17 mouse cellular contexts compared by ENCODE assay signal in the genomic region with DNA sequence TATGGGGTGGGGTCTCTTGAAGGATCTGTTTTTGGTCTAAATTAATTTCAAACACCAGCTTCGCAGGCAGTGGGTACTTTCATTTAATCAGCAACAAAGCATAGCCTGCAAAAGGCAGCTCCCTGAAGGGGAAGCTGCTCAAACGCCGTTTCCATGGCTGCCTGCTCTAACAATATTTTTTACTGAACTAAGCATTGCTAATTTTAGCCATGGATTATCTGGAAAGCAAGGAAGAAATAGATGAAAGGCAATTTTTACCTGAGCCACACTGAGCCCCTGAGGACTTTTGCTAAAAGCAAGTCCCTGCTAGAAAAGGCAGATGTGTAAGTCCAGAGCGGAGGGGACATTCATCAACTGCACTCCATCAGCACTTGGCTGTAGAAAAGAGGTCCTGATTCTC.
DNase-seq lines count a peak whose midpoint lies in the region; ATAC-seq and TF ChIP-seq lines count a peak whose summit lies in the region.
"Had no signal": no experiment of that assay in that cellular context is flagged by ENCODE, and none has a peak within 500 bp of the region (broad histone marks: within the 10 kb centered on the region; RNA-seq: fewer than 3 reads in every experiment).

No protein-coding gene starts in this region.

- WGBS in midbrain, embryonic 13.5 days: 57% methylated on average over 4 of the region's 4 CpGs
- WGBS in midbrain, embryonic 11.5 days: 83% methylated on average over 4 of the region's 4 CpGs
- 92% methylated on average over 4 of the region's 4 CpGs for WGBS in limb, embryonic 10.5 days

- H3K9me3 ChIP-seq in midbrain, embryonic 13.5 days: no peaks in the 10 kb centered on the region
- H3K9me3 ChIP-seq in midbrain, embryonic 11.5 days (ENCODE audit: control insufficient read depth, low read length): no peaks in the 10 kb centered on the region
- H3K9me3 ChIP-seq in limb, embryonic 10.5 days (replicated peaks): no peaks in the 10 kb centered on the region
- H3K9me3 ChIP-seq: embryonic facial prominence, embryonic 13.5 days; forebrain, embryonic 12.5 days; heart, embryonic 12.5 days; limb, embryonic 15.5 days; megakaryocyte, embryonic 14.5 days had no signal

- no peak for ATAC-seq in midbrain, embryonic 13.5 days
- no peak for ATAC-seq in midbrain, embryonic 11.5 days (ENCODE audit: low FRiP score)

- no peak overlapping the region for H3K4me2 ChIP-seq in midbrain, embryonic 13.5 days (replicated peaks)
- H3K4me2 ChIP-seq in midbrain, embryonic 11.5 days: no peak overlapping the region
- H3K4me2 ChIP-seq: embryonic facial prominence, embryonic 13.5 days; forebrain, embryonic 12.5 days; heart, embryonic 12.5 days; limb, embryonic 15.5 days; lung, embryonic 14.5 days had no signal

- peak overlapping the region; percentile 7; the same call in 1 of the 2 replicates for H3K27ac ChIP-seq in midbrain, embryonic 13.5 days
- H3K27ac ChIP-seq in midbrain, embryonic 11.5 days (ENCODE audit: low read depth, low read length): no peak overlapping the region
- peak overlapping the region; percentile 92 for H3K27ac ChIP-seq in layer of hippocampus, adult 2 months
- no peak overlapping the region for H3K27ac ChIP-seq in limb, embryonic 10.5 days
- H3K27ac ChIP-seq: embryonic facial prominence, embryonic 13.5 days; forebrain, embryonic 12.5 days; limb, embryonic 15.5 days had no signal

- TF ChIP-seq CTCF in layer of hippocampus, adult 2 months (conservative IDR thresholded peaks at IDR 0.05): no peak

- no peak overlapping the region for H3K4me3 ChIP-seq in midbrain, embryonic 13.5 days (replicated peaks)
- H3K4me3 ChIP-seq in midbrain, embryonic 11.5 days (ENCODE audit: low read depth, low read length): no peak overlapping the region
- H3K4me3 ChIP-seq in layer of hippocampus, adult 2 months: peak overlapping the region; percentile 1; the same call in 1 of the 2 replicates
- H3K4me3 ChIP-seq in limb, embryonic 10.5 days: no peak overlapping the region
- H3K4me3 ChIP-seq: embryonic facial prominence, embryonic 13.5 days; forebrain, embryonic 12.5 days; heart, embryonic 12.5 days; limb, embryonic 15.5 days; megakaryocyte, embryonic 14.5 days had no signal

- H3K9ac ChIP-seq in midbrain, embryonic 13.5 days (replicated peaks): no peak overlapping the region
- no peak overlapping the region for H3K9ac ChIP-seq in midbrain, embryonic 11.5 days (ENCODE audit: low read length)
- H3K9ac ChIP-seq: embryonic facial prominence, embryonic 13.5 days; forebrain, embryonic 12.5 days; heart, embryonic 12.5 days; limb, embryonic 15.5 days; lung, embryonic 14.5 days had no signal

- H3K4me1 ChIP-seq in midbrain, embryonic 13.5 days (replicated peaks): 0 out of 2 replicates have a peak, but pooled peaks cover 5% of the 10 kb centered on the region
- H3K4me1 ChIP-seq in midbrain, embryonic 11.5 days (ENCODE audit: control insufficient read depth, insufficient read depth, low read length): no peaks in the 10 kb centered on the region
- no peaks in the 10 kb centered on the region for H3K4me1 ChIP-seq in limb, embryonic 10.5 days
- H3K4me1 ChIP-seq: forebrain, embryonic 12.5 days; heart, embryonic 12.5 days had no signal

- DNase-seq in midbrain, embryonic 11.5 days (ENCODE audit: low spot score, missing footprints): no peak
- peak; percentile 26 to 37 for DNase-seq in layer of hippocampus, adult 2 months (ENCODE audit: low spot score in 2 of 2)
- DNase-seq in left cerebral cortex, postnatal 25 days (ENCODE audit: low spot score in 2 of 2): peak; percentile 45 to 47
- DNase-seq in telencephalon, adult 2 months (ENCODE audit: low read depth, low spot score): peak; percentile 55
- no peak for DNase-seq in limb, embryonic 10.5 days (ENCODE audit: low spot score)
- DNase-seq in adipocyte (ENCODE audit: low spot score): no peak
- DNase-seq in adrenal gland, postnatal 10 days: no peak
- DNase-seq: cerebellum, postnatal 14 days; gastrocnemius, postnatal 36 days; kidney, postnatal 14 days; lung, embryonic 14.5 days had no signal

- intact Hi-C loops in left cerebral cortex, postnatal 25 days (cut with DNase I): no loop called here

- H3K27me3 ChIP-seq in midbrain, embryonic 13.5 days: no peaks in the 10 kb centered on the region
- no peaks in the 10 kb centered on the region for H3K27me3 ChIP-seq in midbrain, embryonic 11.5 days (ENCODE audit: control insufficient read depth, insufficient read depth, low read length)
- no peaks in the 10 kb centered on the region for H3K27me3 ChIP-seq in limb, embryonic 10.5 days (ENCODE audit: low read depth, poor library complexity, severe bottlenecking)
- H3K27me3 ChIP-seq: embryonic facial prominence, embryonic 13.5 days; forebrain, embryonic 12.5 days; heart, embryonic 12.5 days; limb, embryonic 15.5 days had no signal

- no peaks in the 10 kb centered on the region for H3K36me3 ChIP-seq in midbrain, embryonic 13.5 days
- no peaks in the 10 kb centered on the region for H3K36me3 ChIP-seq in midbrain, embryonic 11.5 days (ENCODE audit: control insufficient read depth, insufficient read depth, low read length)
- H3K36me3 ChIP-seq in limb, embryonic 10.5 days: no peaks in the 10 kb centered on the region
- H3K36me3 ChIP-seq: embryonic facial prominence, embryonic 13.5 days; forebrain, embryonic 12.5 days; heart, embryonic 12.5 days; limb, embryonic 15.5 days had no signal

Comparison
In these comparisons a context has a peak if more than half of its experiments do, and no peak if none do; other contexts are left out.
1. H3K27ac ChIP-seq: peak in midbrain, embryonic 13.5 days (single experiment) and layer of hippocampus, adult 2 months (single experiment); none in midbrain, embryonic 11.5 days (single experiment) and limb, embryonic 10.5 days (single experiment).
2. DNase-seq: peak in layer of hippocampus, adult 2 months (2 of 2), left cerebral cortex, postnatal 25 days (2 of 2) and telencephalon, adult 2 months (single experiment); none in midbrain, embryonic 11.5 days (single experiment), limb, embryonic 10.5 days (single experiment), adipocyte (single experiment) and adrenal gland, postnatal 10 days (single experiment).